In the genomic region with DNA sequence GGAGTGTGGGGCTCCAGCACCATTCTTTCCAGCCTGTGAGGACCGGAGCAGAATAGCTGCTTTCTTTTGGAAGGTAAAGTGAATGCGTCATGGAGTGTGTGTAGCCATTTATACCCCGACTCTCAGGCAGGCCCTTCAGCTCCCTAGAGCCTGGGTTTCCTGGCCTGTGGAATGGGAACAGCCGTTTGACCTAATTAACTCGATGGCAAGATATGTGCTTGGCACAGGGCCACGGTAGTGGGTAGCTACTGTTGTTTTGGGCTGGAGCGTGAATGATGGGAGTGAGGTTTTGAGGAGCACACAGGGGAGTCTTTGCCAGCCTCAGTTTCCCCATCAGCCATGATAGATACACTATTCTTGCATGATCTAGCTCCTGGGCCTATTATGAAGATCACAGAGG, we compare ENCODE assay signal across 16 mouse cellular contexts. TPM values are rescaled to one million over a fixed set of nuclear protein-coding genes. Genes with fewer than 3 reads are reported as not detected.
DNase-seq lines count a peak whose midpoint lies in the region; ATAC-seq and TF ChIP-seq lines count a peak whose summit lies in the region.
"Had no signal": no experiment of that assay in that cellular context is flagged by ENCODE, and none has a peak within 500 bp of the region (broad histone marks: within the 10 kb centered on the region; RNA-seq: fewer than 3 reads in every experiment).

No protein-coding gene starts in this region.

- no peak for ATAC-seq in heart, embryonic 11.5 days (replicated peaks; ENCODE audit: insufficient number of reproducible peaks, low FRiP score, low TSS enrichment)
- ATAC-seq: midbrain, embryonic 16.5 days had no signal

- H3K4me3 ChIP-seq in left cerebral cortex, adult 2 months = no peak overlapping the region
- H3K4me3 ChIP-seq in heart, embryonic 11.5 days (ENCODE audit: low read depth, low read length) = no peak overlapping the region
- H3K4me3 ChIP-seq: embryonic facial prominence, embryonic 15.5 days; heart, embryonic 13.5 days; midbrain, embryonic 10.5 days; myocyte; stomach, embryonic 15.5 days had no signal

- H3K27me3 ChIP-seq in heart, embryonic 11.5 days (ENCODE audit: control insufficient read depth, insufficient read depth, low read length) = peaks cover 57% of the 10 kb centered on the region

- 51% methylated on average over 7 of the region's 7 CpGs for WGBS in heart, embryonic 11.5 days (ENCODE audit: insufficient replicate concordance)

- H3K4me1 ChIP-seq in heart, embryonic 11.5 days (ENCODE audit: control insufficient read depth, insufficient read depth, low read length) = no peaks in the 10 kb centered on the region
- H3K4me1 ChIP-seq: heart, embryonic 13.5 days had no signal

- peak overlapping the region; percentile 63 for H3K27ac ChIP-seq in left cerebral cortex, adult 2 months
- no peak overlapping the region for H3K27ac ChIP-seq in heart, embryonic 11.5 days (ENCODE audit: low read depth, low read length)
- H3K27ac ChIP-seq: embryonic facial prominence, embryonic 15.5 days; heart, embryonic 13.5 days; kidney, postnatal 0 days; midbrain, embryonic 10.5 days; stomach, embryonic 15.5 days had no signal

- intact Hi-C loops in left cerebral cortex, adult 2 months (cut with DNase I) = no loop called here

- H3K9me3 ChIP-seq in heart, embryonic 11.5 days (replicated peaks; ENCODE audit: control insufficient read depth, low read length) = no peaks in the 10 kb centered on the region
- H3K9me3 ChIP-seq: embryonic facial prominence, embryonic 15.5 days; G1E; heart, embryonic 13.5 days; midbrain, embryonic 10.5 days; stomach, embryonic 15.5 days had no signal

- DNase-seq in left cerebral cortex, adult 2 months (ENCODE audit: extremely low spot score in 1 of 2, low spot score in 2 of 2) = no peak
- no peak for DNase-seq in left cerebral cortex, adult 11 months (ENCODE audit: low spot score)
- DNase-seq in brain, adult 2 months (ENCODE audit: low read depth, low spot score) = peak; percentile 85
- DNase-seq in cerebellum, adult 8-10 months = peak; percentile 73
- peak; percentile 73 to 75 for DNase-seq in cerebellum, postnatal 36 days
- no peak for DNase-seq in kidney, adult 8-10 months
- DNase-seq: adrenal gland, adult 8-10 months had no signal

- no peaks in the 10 kb centered on the region for H3K36me3 ChIP-seq in heart, embryonic 11.5 days (ENCODE audit: control insufficient read depth, insufficient read depth, low read length)
- H3K36me3 ChIP-seq: embryonic facial prominence, embryonic 15.5 days; G1E; heart, embryonic 13.5 days; midbrain, embryonic 10.5 days; stomach, embryonic 15.5 days had no signal

- no peak for TF ChIP-seq CTCF in left cerebral cortex, adult 2 months (IDR thresholded peaks at IDR 0.05)

- no peak overlapping the region for H3K4me2 ChIP-seq in heart, embryonic 11.5 days
- H3K4me2 ChIP-seq: embryonic facial prominence, embryonic 15.5 days; heart, embryonic 13.5 days; stomach, embryonic 15.5 days had no signal

- H3K9ac ChIP-seq in heart, embryonic 11.5 days (ENCODE audit: low read depth, low read length) = no peak overlapping the region
- H3K9ac ChIP-seq: embryonic facial prominence, embryonic 15.5 days; heart, embryonic 13.5 days; stomach, embryonic 15.5 days had no signal

RNA-seq across cellular contexts. Expression of a gene that starts 11.0 kb away (rescaled TPM):
- total RNA-seq in left cerebral cortex, adult 2 months (2021) = 100 to 1,000 TPM; 267 to 315 TPM
- polyA plus RNA-seq in heart, embryonic 11.5 days (2014; fragmentation: Nextera tagmentation; extraction: Ambion mirVana) = 3.3 and 5.1 TPM in 2 replicates
- total RNA-seq: G1E had no signal
- polyA plus RNA-seq: G1E had no signal

Comparison
In these comparisons a context has a peak if more than half of its experiments do, and no peak if none do; other contexts are left out.
1. DNase-seq: peak in brain, adult 2 months (single experiment), cerebellum, adult 8-10 months (single experiment) and cerebellum, postnatal 36 days (2 of 2); none in left cerebral cortex, adult 2 months (0 of 2), left cerebral cortex, adult 11 months (single experiment) and kidney, adult 8-10 months (0 of 2).